Mouse (Mus musculus) G1E (cell line): ENCODE data around the gene Tubg2.

ENCODE experiments used
- CTCF ChIP-seq: IDR thresholded peaks from 2 replicates; pipeline ENCODE4 v1.5.1; 2012; ENCODE audit warnings: low read depth, low read length, inconsistent platforms, mixed read lengths
- GATA1 ChIP-seq: IDR thresholded peaks from 2 replicates; pipeline ENCODE4 v1.6.1; 2012; ENCODE audit warnings: borderline replicate concordance, low read length, inconsistent platforms, mixed read lengths

- no peak for TF ChIP-seq CTCF
- TF ChIP-seq GATA1, result no peak
Observed at GRCm38 (mm10) chr11:101184984-101185383, 29.3 kb downstream of the Tubg2 start.
